Mouse (Mus musculus) limb, embryonic 12.5 days (tissue): ENCODE measurements around the gene Zfp46. TPM values are rescaled to one million over a fixed set of nuclear protein-coding genes. Genes with fewer than 3 reads are reported as not detected.

Experiments used
- ATAC-seq: fragments of 200-750 bp; cut with Nextera tagmentation; 2 replicates; pipeline ENCODE4 v1.8.0; 2017; ENCODE audit warnings: low read depth, moderate TSS enrichment; ENCODE audit not compliant: insufficient number of reproducible peaks, insufficient read depth, low FRiP score, low TSS enrichment
- H3K27ac ChIP-seq: fragments of 300-500 bp; sonication (generic); 2 replicates; pipeline ENCODE4 v1.5.1; 2016; ENCODE audit warnings: mild to moderate bottlenecking, moderate library complexity
- H3K27me3 ChIP-seq: fragments of 300-500 bp; sonication (generic); 2 replicates; pipeline ENCODE4 v1.6.1; 2016; ENCODE audit warnings: mild to moderate bottlenecking, moderate library complexity
- H3K36me3 ChIP-seq: fragments of 300-500 bp; sonication (generic); 2 replicates; pipeline ENCODE4 v1.6.1; 2016; ENCODE audit warnings: mild to moderate bottlenecking, moderate library complexity
- H3K4me1 ChIP-seq: fragments of 300-500 bp; sonication (generic); replicated peaks from 2 replicates; pipeline ENCODE4 v1.6.1; 2016
- H3K4me2 ChIP-seq: fragments of 300-500 bp; sonication (generic); 2 replicates; pipeline ENCODE4 v1.6.1; 2016; ENCODE audit warnings: mild to moderate bottlenecking, moderate library complexity
- H3K4me3 ChIP-seq: fragments of 300-500 bp; sonication (generic); replicated peaks from 2 replicates; pipeline ENCODE4 v1.5.1; 2016; ENCODE audit warnings: mild to moderate bottlenecking
- H3K9ac ChIP-seq: fragments of 300-500 bp; sonication (generic); replicated peaks from 2 replicates; pipeline ENCODE4 v1.6.1; 2016; ENCODE audit warnings: mild to moderate bottlenecking, moderate library complexity
- H3K9me3 ChIP-seq: fragments of 300-500 bp; sonication (generic); 2 replicates; pipeline ENCODE4 v1.6.1; 2016; ENCODE audit warnings: mild to moderate bottlenecking, moderate library complexity
- WGBS: fragments of 180-500 bp; shearing (Covaris S2); methylation state at CpG from one replicate; pipeline ENCODE4 v1.1.7; 2016; 5-methylcytosine and 5-hydroxymethylcytosine counted together
- polyA plus RNA-seq: library from polyadenylated mRNA; unstranded; fragments of >200 nt; fragmentation: Nextera tagmentation; extraction: Ambion mirVana; gene quantifications from 2 replicates; pipeline ENCODE4 v1.2.1, GENCODE M21; 2016

Zfp46 gene
- polyA plus RNA-seq, 1 experiment from 2014 or later, result 25.4 TPM

DNA sequence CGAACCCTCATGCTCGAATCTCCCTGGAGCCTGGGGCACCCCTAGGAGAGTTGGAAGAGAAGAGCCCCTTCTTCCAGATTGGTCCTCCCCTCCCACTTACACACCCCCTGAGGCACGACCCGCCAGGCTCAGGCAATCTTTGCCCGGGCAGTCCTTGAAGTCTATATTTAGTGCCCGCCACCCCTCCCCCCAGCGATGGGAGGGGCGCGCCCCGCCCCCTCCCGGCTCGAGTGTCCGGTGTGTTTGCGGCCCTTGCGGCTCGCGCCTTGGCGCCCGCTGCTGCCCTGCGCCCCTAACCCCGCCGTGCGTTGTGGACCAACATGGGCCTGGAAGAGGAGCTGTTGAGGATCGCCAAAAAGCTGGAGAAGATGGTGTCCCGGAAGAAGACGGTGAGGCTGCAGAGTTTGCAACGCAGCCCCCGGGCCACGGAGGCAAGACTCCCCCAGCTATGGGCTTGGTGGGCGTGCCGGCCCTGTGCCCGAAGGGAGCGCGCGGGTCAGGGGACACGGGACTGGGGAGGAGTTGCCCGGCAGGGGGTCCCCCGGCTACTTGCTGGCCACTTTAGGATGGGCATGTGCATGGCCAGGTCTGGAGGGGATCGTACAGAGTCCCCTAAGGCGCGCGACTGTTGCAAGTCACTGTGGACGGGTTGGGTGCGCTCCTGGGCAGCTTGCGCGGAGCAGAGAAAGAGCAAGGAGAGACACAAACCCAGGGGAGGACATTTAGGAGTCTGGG is 36.6 kb upstream of the Zfp46 start, which contains the start of gene Tcea3:
Gene Tcea3, plus strand, starts transcription at position 1 of the 735 bp plus-strand sequence.
- peak within 1 kb of the TSS; percentile 55 for H3K4me3 ChIP-seq
- no peaks in the 10 kb centered on the region for H3K9me3 ChIP-seq
- peak within 1 kb of the TSS; percentile 96 for H3K4me2 ChIP-seq
- WGBS, result under 1% methylated on average over 46 of the region's 46 CpGs
- H3K27ac ChIP-seq, result no peak within 1 kb of the TSS
- peaks cover 10% of the 10 kb centered on the region for H3K36me3 ChIP-seq
- H3K4me1 ChIP-seq, result peaks cover 42% of the 10 kb centered on the region
- ATAC-seq, result no peak
- H3K27me3 ChIP-seq, result peaks cover 89% of the 10 kb centered on the region
- peak within 1 kb of the TSS; percentile 63 for H3K9ac ChIP-seq

DNA sequence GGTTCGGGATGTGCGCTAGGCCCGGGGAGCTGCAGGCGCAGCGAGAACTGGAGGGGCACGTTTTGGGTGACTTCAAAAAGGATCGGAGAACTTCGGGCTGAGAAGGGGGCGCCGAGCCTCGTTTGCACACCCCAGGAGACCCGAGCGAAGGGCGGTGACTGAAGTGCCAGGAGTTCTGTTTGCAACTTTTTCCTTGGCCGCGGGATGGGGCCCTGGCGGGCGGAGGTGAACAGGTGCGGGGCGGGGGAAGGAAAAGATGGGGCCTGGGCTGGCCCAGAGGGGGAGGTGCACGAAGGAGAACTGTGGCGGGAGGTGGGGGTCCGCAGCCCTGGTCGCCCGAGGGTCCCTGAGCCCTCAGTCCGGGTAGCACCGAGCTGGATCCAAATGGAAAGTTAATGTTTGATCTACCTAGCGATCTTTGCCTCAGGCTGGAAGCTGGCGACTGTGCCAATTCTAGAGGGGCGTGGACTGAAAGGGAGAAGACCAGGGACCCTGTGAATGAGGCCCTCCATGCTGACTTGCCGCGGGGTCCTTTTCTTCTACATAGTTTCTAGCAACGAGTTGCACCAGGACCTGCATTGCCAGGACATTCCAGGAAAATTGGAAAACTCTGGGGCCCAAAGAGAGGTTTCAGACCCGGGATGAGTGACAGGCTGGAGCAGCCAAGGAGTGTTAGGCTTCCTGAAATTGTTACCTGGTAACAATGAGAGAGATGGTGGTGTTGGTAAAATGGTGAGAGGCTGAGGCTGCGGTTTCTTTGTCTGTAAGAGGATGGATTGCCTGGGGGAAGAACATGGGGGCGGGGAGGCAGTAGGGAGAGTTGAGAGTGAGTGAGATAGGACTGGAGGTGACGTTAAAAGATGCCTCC is 35.8 kb upstream of the Zfp46 start:
- WGBS, result under 1% methylated on average over 37 of the region's 37 CpGs
- Histone ChIP-seq H3K36me3 (peaks cover 2% of the 10 kb centered on the region), H3K9ac (peak overlapping the region; percentile 63), H3K27ac (no peak overlapping the region), H3K4me3 (peak overlapping the region; percentile 55), H3K4me2 (peak overlapping the region; percentile 96), H3K27me3 (peaks cover 81% of the 10 kb centered on the region), H3K4me1 (peaks cover 46% of the 10 kb centered on the region), H3K9me3 (no peaks in the 10 kb centered on the region)
- no peak for ATAC-seq

DNA sequence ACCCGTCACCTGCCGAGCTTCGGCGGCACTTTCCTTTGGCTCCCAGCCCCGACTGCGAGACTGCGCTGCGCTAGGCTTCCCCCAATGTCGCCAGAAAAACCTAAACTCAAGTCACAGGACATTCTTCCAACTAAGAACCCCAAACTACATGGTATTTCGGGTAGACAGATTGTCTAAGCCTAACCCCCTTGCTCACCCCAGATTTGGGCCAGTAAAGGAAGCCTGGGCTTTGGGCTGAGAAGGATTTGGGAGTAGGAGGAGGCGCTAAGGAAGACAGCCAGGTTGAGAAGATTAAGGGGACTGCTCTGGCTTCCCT is 35.2 kb upstream of the Zfp46 start:
- no peak overlapping the region for H3K27ac ChIP-seq
- 4% methylated on average over 11 of the region's 11 CpGs for WGBS
- H3K4me3 ChIP-seq, result peak overlapping the region; percentile 55; the same call in 1 of the 2 replicates
- H3K9ac ChIP-seq, result no peak overlapping the region
- H3K4me1 ChIP-seq, result peaks cover 47% of the 10 kb centered on the region
- H3K4me2 ChIP-seq, result peak overlapping the region; percentile 96
- H3K36me3 ChIP-seq, result no peaks in the 10 kb centered on the region
- no peak for ATAC-seq
- H3K27me3 ChIP-seq, result peaks cover 76% of the 10 kb centered on the region
- H3K9me3 ChIP-seq, result no peaks in the 10 kb centered on the region

DNA sequence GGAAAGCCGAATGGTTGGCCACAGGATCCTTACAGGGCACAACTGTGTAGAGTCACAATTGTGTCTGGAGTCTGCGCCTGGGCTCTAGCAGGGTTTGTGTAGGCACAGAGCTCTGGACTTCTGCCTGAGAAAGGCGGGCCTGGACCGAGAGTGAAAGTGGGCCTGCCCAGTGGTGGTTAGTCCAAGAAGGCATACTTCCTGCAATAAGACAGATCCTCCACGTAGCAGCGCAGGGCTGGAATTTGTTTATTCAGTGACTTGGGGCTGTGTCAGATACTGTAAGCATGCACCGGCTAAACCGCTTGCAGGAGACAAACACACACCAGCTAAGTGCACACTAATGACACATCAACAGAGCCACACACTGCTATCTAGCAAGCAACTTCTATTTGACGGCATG is 34.7 kb upstream of the Zfp46 start:
- Histone ChIP-seq H3K27me3 (peaks cover 71% of the 10 kb centered on the region), H3K36me3 (no peaks in the 10 kb centered on the region), H3K4me2 (no peak overlapping the region; the same call in 1 of the 2 replicates), H3K9me3 (no peaks in the 10 kb centered on the region), H3K4me3 (no peak overlapping the region), H3K9ac (no peak overlapping the region), H3K27ac (no peak overlapping the region), H3K4me1 (peaks cover 47% of the 10 kb centered on the region)
- WGBS, result 50% methylated on average over 9 of the region's 9 CpGs
- no peak for ATAC-seq

DNA sequence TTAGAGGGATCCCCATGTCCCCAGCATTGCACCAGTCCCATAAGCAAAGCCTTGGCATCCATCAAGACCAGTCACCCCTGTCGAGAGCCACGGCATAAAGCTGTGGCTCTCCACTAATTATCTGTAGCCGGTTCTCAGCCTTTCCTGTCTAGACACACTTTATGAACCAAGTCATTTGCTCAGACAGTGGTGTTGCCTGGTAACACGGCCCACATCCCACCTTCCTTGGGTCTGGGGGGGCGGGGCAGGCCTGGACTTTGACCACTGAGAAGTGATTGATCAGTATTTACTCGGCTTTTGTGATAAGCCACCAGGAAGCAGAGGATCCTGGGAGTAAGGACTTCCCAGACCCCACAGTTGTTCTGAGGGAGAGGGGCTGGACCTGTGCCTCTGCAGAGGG is 28.6 kb upstream of the Zfp46 start:
- Histone ChIP-seq H3K9me3 (no peaks in the 10 kb centered on the region), H3K9ac (no peak overlapping the region), H3K4me2 (no peak overlapping the region), H3K4me3 (no peak overlapping the region), H3K4me1 (0 out of 2 replicates have a peak, but pooled peaks cover 5% of the 10 kb centered on the region), H3K27me3 (peaks cover 19% of the 10 kb centered on the region), H3K27ac (no peak overlapping the region), H3K36me3 (no peaks in the 10 kb centered on the region)
- WGBS, result 30% methylated on average over 6 of the region's 6 CpGs
- ATAC-seq, result no peak

DNA sequence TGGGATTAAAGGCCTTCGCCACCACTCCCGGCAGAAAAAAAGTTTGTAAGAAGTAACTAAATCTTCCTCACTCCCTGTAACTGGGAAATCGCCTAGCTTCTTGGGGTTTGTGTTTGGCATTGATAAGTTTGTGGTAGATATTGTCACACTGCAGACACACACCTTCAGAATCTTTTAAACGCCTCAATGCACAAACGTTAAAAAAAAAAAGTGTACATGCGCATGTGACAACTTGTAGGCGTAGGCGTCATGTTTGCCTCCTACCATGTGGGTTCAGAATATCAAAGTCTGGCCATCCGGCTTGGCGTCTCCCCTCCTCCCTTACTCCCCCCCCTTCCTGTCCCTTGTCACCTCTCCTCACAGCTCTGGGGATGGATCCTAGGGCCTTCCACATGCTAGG is 27.8 kb upstream of the Zfp46 start:
- Histone ChIP-seq H3K4me2 (no peak overlapping the region), H3K9me3 (no peaks in the 10 kb centered on the region), H3K4me1 (0 out of 2 replicates have a peak, but pooled peaks cover 5% of the 10 kb centered on the region), H3K4me3 (no peak overlapping the region), H3K36me3 (no peaks in the 10 kb centered on the region), H3K27ac (no peak overlapping the region), H3K9ac (no peak overlapping the region), H3K27me3 (peaks cover 11% of the 10 kb centered on the region)
- no peak for ATAC-seq
- 66% methylated on average over 10 of the region's 10 CpGs for WGBS

DNA sequence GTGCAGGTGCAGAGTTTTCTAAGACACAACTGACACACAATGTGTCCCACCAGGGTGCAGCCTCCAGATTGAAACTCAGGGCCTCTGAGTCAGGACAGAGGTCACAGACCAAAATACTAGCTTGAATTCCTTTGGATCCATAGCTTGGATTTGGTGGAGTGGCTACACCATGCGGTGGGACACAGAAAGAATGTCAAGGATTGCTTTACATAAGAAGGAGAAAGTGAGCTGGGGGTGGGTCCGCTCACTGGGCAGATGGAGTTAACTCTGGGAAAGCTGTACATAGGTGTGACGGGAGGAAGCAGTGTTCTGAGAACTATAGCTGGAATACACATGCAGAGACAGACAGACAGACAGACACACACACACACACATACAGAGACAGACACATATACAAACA is 24.6 kb upstream of the Zfp46 start:
- H3K27me3 ChIP-seq, result 0 out of 2 replicates have a peak, but pooled peaks cover 8% of the 10 kb centered on the region
- no peak overlapping the region for H3K4me3 ChIP-seq
- no peak overlapping the region for H3K9ac ChIP-seq
- no peaks in the 10 kb centered on the region for H3K4me1 ChIP-seq
- H3K36me3 ChIP-seq, result no peaks in the 10 kb centered on the region
- no peak overlapping the region for H3K27ac ChIP-seq
- ATAC-seq, result no peak
- WGBS, result 62% methylated on average over 3 of the region's 3 CpGs
- H3K9me3 ChIP-seq, result no peaks in the 10 kb centered on the region
- H3K4me2 ChIP-seq, result no peak overlapping the region

DNA sequence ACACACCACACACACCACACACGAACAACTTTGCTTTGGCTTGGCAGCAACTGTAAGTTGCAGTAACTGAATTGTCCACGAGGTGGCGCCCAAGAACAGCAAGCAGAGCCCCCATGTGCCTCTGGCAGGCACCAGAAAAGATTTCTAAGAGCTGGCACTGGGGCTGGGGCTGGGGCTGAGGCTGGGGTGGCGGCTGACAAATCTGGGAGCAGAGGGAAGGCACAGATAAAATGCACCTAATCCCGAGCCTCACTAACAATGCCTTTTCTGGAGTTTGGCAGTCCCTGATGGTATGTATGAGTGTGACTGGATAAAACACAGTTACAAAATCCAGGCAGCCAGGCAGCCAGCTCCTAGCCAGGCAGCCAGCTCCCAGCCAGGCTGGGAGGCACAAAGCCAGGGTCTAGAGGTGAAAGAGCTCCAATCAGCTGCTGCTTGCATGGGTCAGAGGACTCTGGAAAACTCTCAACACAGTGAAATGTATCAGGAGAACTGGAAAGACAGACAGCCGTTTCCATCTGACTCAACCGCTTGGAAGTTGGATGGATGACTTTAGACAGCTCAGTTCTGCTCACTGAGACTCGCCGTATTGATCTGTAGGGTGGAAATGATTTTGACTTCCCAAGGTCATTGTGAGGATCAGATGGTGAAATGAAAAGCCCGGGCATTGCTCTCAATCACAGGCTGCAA is 23.8 kb upstream of the Zfp46 start:
- Histone ChIP-seq H3K4me1 (no peaks in the 10 kb centered on the region), H3K4me3 (no peak overlapping the region), H3K9ac (no peak overlapping the region), H3K36me3 (no peaks in the 10 kb centered on the region), H3K27me3 (0 out of 2 replicates have a peak, but pooled peaks cover 8% of the 10 kb centered on the region), H3K9me3 (no peaks in the 10 kb centered on the region), H3K27ac (no peak overlapping the region), H3K4me2 (no peak overlapping the region)
- ATAC-seq, result 0 out of 2 replicates have a peak, but pooled peaks have one; percentile 28
- 46% methylated on average over 10 of the region's 10 CpGs for WGBS

DNA sequence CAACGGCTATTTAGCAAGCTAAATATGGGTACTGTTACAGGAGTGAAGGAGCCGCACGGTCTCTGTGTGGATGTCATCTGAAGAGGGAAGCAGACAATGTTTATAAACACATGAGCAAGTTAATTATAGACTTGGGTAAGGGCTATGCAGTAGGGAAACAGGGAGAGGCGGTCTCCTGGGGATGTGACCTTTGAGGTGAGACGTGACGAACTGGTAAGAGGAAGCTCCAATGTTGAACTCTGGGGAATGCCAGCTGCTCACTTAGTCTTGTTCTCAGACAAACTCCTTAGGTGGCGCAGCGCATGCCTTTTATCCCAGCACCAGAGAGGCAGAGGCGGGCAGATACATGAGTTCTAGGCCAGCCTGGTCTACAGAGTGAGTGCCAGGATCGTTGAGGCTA is 22.6 kb upstream of the Zfp46 start:
- Histone ChIP-seq H3K4me2 (no peak overlapping the region), H3K36me3 (no peaks in the 10 kb centered on the region), H3K27ac (no peak overlapping the region), H3K9me3 (no peaks in the 10 kb centered on the region), H3K9ac (no peak overlapping the region), H3K4me3 (no peak overlapping the region), H3K27me3 (0 out of 2 replicates have a peak, but pooled peaks cover 8% of the 10 kb centered on the region), H3K4me1 (no peaks in the 10 kb centered on the region)
- no peak for ATAC-seq
- WGBS, result 73% methylated on average over 10 of the region's 10 CpGs

DNA sequence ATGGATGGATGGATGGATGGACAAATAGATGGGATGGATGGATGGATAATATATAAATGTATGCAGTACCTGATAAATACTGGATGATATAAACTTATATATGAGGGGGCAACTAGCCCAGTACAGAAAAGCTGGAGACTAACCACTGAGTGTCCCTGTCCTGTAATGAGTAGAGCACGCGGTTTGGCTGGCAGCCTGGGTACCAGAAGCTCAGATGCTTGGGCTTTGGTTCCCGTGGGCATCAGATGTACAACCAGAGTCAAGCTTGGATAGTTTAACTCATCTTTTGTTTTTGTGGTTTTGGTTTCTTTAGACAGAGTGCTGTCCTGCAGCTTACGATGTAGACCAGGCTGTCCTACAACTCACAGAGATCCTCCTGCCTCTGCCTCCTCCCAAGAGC is 20.9 kb upstream of the Zfp46 start:
- no peak overlapping the region for H3K9ac ChIP-seq
- H3K27me3 ChIP-seq, result 0 out of 2 replicates have a peak, but pooled peaks cover 2% of the 10 kb centered on the region
- H3K9me3 ChIP-seq, result no peaks in the 10 kb centered on the region
- H3K36me3 ChIP-seq, result no peaks in the 10 kb centered on the region
- H3K27ac ChIP-seq, result no peak overlapping the region
- H3K4me2 ChIP-seq, result no peak overlapping the region
- H3K4me3 ChIP-seq, result no peak overlapping the region
- no peak for ATAC-seq
- WGBS, result 95% methylated on average over 4 of the region's 4 CpGs
- no peaks in the 10 kb centered on the region for H3K4me1 ChIP-seq
